Mouse (Mus musculus) urinary bladder, adult 2 months (tissue): ENCODE measurements around the gene Smap2. TPM values are rescaled to one million over a fixed set of nuclear protein-coding genes. Genes with fewer than 3 reads are reported as not detected.
A peak's percentile ranks its signal among the peaks of the same experiment; 100 is the strongest.

Experiments
- DNase-seq: peaks from one replicate; pipeline ENCODE4 v3.0.0; 2022; ENCODE audit warnings: low spot score
- polyA plus RNA-seq: library from polyadenylated mRNA; depleted of rRNA; stranded (reverse); fragments of >200 nt; gene quantifications from 2 replicates; pipeline ENCODE4 v1.2.3, GENCODE M21; 2012

The Smap2 gene
- polyA plus RNA-seq, 1 experiment: 13.5 TPM

DNA sequence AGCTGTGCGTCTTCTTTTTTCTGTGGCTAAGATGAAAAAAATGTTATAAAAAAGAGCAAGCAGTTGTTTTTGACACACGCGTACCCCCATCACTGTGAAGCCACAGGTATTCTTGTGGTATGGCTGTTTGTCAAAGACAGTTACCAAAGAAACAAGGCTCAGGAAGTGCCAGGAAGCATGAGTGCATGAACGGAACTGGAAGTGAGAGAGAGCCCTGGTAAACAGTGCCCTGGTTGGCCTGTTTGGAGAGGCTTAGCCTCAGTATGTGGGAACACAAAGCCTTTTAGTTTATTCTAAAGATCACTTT, 41.7 kb downstream of the Smap2 start:
- DNase-seq: no peak

- no peak for DNase-seq
Measured at GRCm38 (mm10) chr4:120974711-120975427, 42.2 kb downstream of the Smap2 start.

- DNase-seq: no peak
Measured at GRCm38 (mm10) chr4:120971842-120972241, 45.2 kb downstream of the Smap2 start.

DNA sequence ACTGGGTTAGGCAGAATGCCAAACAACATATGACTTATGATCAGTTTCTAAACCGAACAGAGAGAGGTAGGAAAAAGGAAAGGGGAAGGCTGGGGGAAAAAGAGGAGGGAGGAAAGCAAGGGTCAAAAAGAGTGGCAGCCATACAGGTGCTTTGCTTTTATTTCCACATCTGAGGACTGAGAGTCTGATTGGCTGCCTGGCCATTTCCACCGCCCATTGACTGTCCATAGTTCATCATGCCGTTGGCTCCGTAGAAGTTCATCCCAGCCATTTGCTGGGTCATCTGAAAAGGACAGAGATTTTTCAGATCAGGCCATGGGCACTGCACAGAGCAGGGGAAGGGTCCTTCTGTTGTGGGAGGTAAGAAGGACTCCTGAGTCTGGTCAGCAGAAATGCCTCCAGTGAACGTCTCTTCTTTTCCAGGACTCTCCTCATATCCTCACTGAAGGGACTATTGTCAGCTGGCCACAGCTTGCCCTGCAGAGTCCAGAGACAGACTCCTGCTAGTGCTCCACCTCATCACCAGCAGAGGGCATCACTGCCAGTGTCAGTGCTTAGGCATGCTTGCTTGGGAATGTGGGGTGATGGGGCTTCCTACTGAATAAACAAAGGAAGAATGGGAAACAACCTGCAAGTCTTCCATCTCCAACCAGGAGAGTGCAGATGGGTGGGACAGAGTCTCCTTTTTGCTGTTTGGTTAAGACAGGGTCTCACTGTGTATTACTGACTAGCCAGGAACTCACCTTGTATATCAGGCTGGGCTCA, 47.5 kb downstream of the Smap2 start:
- no peak for DNase-seq

GRCm38 (mm10) chr4:120968486-120968885, 48.6 kb downstream of the Smap2 start:
- DNase-seq: no peak

- no peak for DNase-seq
Measured at GRCm38 (mm10) chr4:120955586-120955985, 61.5 kb downstream of the Smap2 start.

- DNase-seq: no peak
Measured at GRCm38 (mm10) chr4:120953667-120954066, 63.4 kb downstream of the Smap2 start.

GRCm38 (mm10) chr4:120953038-120953437, 64.0 kb downstream of the Smap2 start:
- no peak for DNase-seq

DNA sequence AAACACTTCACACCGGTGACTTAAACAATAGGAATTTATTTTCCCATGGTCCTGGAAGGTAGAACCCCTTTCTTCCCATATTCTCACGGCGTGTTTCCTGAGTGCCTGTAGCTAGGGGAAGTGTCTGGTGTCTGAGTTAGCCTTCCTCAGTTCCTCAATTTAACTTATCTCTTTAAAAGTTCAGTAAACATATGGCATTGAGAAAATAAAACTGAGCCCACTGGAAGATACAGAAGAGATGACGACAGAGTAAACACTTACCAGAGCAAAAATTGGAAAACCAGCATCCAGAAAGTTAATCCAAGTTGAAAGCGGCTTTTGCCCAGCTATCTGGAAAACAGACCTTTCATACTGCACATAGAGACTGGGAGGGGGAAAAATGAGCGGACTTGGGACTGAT, 64.9 kb downstream of the Smap2 start:
- no peak for DNase-seq

- peak; percentile 86 for DNase-seq
Measured at GRCm38 (mm10) chr4:120951428-120951973, 65.5 kb downstream of the Smap2 start, which contains the start of gene Zfp69. Zfp69 (minus strand) TSS chr4:120951699.

DNA sequence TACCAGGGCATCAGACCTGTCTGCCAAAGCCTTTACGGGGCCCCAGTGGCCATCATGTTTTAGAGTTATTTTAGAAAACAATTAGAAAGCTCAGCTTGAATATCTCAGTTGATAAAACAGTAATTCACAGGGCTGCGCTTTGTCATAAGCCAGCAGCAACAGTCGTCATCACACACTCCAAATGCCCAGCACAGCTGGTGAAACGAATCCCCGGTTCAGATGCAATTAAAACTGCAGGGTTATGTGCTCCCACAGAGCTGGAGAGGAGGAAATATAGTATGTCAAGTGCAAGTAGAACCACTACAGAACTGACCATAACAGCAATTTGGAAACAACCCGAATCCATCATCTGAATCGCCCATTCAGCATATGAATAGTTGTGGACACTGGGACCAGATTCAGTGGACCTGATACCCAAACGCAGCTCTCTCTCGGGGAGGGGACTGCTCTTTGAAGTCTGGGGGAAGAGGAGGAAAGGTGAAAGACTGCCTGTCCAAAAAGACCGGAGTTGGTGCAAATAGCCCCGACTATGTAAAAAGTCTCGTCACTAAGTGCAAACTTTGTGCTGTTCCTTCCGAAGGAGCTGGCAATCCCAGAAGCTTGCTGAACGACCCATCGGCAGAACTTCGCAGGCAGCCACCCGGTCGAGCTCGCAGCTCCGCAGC, 66.2 kb downstream of the Smap2 start:
- DNase-seq: no peak

DNA sequence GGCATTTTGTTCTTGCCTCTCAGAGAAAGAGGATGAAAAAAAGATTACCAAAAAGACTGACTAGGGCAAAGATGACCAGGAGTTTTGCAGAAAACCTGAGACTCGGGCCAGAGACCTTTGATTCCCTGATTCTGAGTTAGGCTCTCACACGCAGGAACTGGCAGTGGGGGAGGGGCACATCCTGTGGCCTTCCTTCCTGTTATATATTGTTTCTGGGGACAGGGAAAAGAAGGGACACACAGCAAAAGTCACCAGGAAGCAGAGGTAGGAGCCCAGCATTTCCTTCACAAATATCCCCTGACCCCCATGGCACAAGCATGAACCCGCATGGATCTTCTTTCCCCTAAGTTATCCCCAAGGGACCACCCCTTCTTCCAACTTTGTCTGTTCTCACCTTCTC, 68.1 kb downstream of the Smap2 start:
- no peak for DNase-seq

- DNase-seq: no peak
Measured at GRCm38 (mm10) chr4:120935006-120935405, 82.0 kb downstream of the Smap2 start.

GRCm38 (mm10) chr4:120930736-120931135, 86.3 kb downstream of the Smap2 start:
- DNase-seq: no peak

DNA sequence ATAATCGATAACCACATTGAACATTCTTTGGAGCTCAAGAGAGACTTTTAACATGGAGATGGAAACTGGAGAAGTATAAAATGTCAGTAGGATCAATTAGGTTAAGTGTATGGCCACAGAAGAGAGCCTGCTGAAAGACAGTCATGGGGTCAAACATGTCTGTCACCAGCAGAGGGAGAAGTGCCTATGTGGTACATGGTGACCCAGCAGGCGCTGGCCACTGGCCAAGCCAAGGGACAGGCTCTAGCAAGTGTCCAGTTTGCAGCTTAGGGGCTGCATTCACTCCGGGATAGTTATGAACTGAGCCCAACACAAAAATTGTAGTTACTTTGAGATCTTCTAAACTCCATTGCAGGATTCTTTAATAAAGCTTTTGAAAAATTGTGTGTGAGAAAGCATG, 88.4 kb downstream of the Smap2 start:
- no peak for DNase-seq

- DNase-seq: no peak
Measured at GRCm38 (mm10) chr4:120925386-120925785, 91.7 kb downstream of the Smap2 start.

- DNase-seq: peak; percentile 72
Measured at GRCm38 (mm10) chr4:120924554-120925299, 92.3 kb downstream of the Smap2 start, which contains the start of gene Exo5. Exo5 (minus strand) TSS chr4:120925017.

DNA sequence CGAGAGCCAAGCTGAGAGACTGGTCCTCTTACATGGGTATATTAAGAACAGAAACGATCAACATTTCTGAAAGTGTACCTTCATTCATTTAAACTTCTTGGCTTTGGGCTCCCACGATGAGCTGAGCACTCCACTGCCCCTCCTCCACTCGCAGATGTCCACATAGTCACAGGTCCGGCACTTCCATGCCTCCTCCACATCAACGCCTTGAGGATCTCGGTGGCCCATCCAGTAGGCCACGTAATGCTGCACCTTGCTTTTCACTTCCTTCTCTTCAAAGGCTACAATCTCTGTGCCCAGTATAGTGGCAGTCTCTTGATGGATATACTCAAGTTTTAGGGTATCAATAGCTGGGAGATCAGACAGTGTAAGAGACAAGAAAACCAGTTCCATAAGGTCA, 95.6 kb downstream of the Smap2 start:
- DNase-seq: no peak
